Mouse (Mus musculus) spleen, adult 2 months (tissue): ENCODE measurements around the gene Gm26620. TPM values are rescaled to one million over a fixed set of nuclear protein-coding genes. Genes with fewer than 3 reads are reported as not detected.

Experiments used
- DNase-seq, 2 experiments: peaks; one replicate each; pipeline versions ENCODE4 v3.0.0 to v3.0.0-alpha.2; 2012 to 2021; ENCODE audit warnings: low spot score in 2 of 2, low read depth in 1 of 2
- H3K27ac ChIP-seq: fragments of 200-500 bp; 2 replicates; pipeline ENCODE4 v1.5.1; 2012; ENCODE audit warnings: low read length, inconsistent platforms; ENCODE audit not compliant: insufficient read depth
- H3K27me3 ChIP-seq: fragments of 200-500 bp; 2 replicates; pipeline ENCODE4 v1.6.1; 2012; ENCODE audit warnings: mild to moderate bottlenecking, moderate library complexity, low read length, inconsistent platforms; ENCODE audit not compliant: control insufficient read depth, insufficient read depth
- H3K36me3 ChIP-seq: fragments of 200-500 bp; 2 replicates; pipeline ENCODE4 v1.6.1; 2012; ENCODE audit warnings: mild to moderate bottlenecking, low read length, inconsistent platforms; ENCODE audit not compliant: control insufficient read depth, insufficient read depth
- H3K4me1 ChIP-seq: fragments of 200-500 bp; 2 replicates; pipeline ENCODE4 v1.6.1; 2011; ENCODE audit warnings: inconsistent platforms; ENCODE audit not compliant: control insufficient read depth, insufficient read depth, insufficient read length
- H3K4me3 ChIP-seq: fragments of 200-500 bp; 2 replicates; pipeline ENCODE4 v1.5.1; 2011; ENCODE audit warnings: mild to moderate bottlenecking, inconsistent platforms; ENCODE audit not compliant: insufficient read depth, insufficient read length; ENCODE audit errors: extremely low read depth
- CTCF ChIP-seq: fragments of 200-500 bp; IDR thresholded peaks from 2 replicates; pipeline ENCODE4 v1.5.1; 2011; ENCODE audit warnings: mild to moderate bottlenecking, inconsistent platforms; ENCODE audit not compliant: insufficient read depth, insufficient read length, insufficient replicate concordance; ENCODE audit errors: extremely low read depth
- POLR2A ChIP-seq: fragments of 200-500 bp; IDR thresholded peaks from 2 replicates; pipeline ENCODE4 v1.6.1; 2011; ENCODE audit warnings: low read depth, low read length, inconsistent platforms
- WGBS: fragments of 180-500 bp; shearing (Covaris S2); methylation state at CpG from one replicate; pipeline ENCODE4 v1.1.7; 2018; 5-methylcytosine and 5-hydroxymethylcytosine counted together
- polyA plus RNA-seq: library from polyadenylated mRNA; depleted of rRNA; stranded (reverse); fragments of >200 nt; gene quantifications from 2 replicates; pipeline ENCODE4 v1.2.3, GENCODE M21; 2012

Gm26620 gene
- polyA plus RNA-seq, 1 experiment = 0.44 TPM

GRCm38 (mm10) chr1:170853604-170854003 lies 31.3 kb upstream of the Gm26620 start:
- WGBS = 52% methylated on average over 3 of the region's 3 CpGs
- TF ChIP-seq POLR2A (no peak), CTCF (no peak)
- Histone ChIP-seq H3K27me3 (no peaks in the 10 kb centered on the region), H3K4me1 (peaks cover 9% of the 10 kb centered on the region), H3K4me3 (no peak overlapping the region), H3K27ac (peak overlapping the region; percentile 19), H3K36me3 (peaks cover 8% of the 10 kb centered on the region)
- peak in 1 of 2 experiments; percentile 36 for DNase-seq

DNA sequence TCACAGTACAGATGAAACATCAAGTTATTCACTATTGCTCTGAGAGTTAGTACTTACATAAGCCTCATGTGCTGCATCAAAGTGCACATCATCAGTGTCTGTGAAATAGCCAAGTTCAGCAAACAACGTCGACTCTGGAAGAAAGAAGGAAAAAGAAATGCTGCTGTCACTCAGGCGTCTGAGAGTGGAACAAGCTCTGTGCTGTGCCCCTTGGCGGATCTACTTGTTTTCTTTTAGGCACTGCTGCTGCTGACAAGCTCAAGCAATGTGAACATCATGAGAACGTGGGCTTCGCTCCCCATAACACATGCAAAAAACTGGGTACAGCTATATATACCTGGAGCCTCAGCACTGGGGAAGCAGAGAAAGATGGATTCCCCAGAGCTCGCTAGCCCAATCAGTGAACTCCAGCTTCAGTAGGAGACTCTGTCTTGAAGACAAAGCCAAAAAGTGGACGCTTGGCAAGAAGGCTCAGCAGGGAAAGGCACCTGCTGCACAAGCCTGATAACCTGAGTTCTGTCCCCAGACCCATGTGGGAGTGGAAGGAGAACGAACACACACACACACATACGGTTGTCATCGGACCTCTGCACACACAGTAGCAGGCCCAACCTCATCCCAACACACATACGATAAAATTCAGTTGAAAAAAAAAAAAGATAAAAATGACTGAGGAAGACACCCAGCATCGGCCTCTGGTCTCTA lies 29.7 kb upstream of the Gm26620 start:
- H3K4me1 ChIP-seq = peaks cover 9% of the 10 kb centered on the region
- 89% methylated on average over 13 of the region's 13 CpGs for WGBS
- TF ChIP-seq POLR2A = no peak
- TF ChIP-seq CTCF = no peak
- H3K27me3 ChIP-seq = no peaks in the 10 kb centered on the region
- H3K4me3 ChIP-seq = no peak overlapping the region
- no peak for DNase-seq
- H3K36me3 ChIP-seq = peaks cover 1% of the 10 kb centered on the region; the same call in 1 of the 2 replicates
- H3K27ac ChIP-seq = no peak overlapping the region

- TF ChIP-seq CTCF (no peak), POLR2A (no peak)
- H3K36me3 ChIP-seq = no peaks in the 10 kb centered on the region
- no peak overlapping the region for H3K27ac ChIP-seq
- H3K4me3 ChIP-seq = no peak overlapping the region
- 88% methylated on average over 2 of the region's 2 CpGs for WGBS
- no peak for DNase-seq
- peaks cover 14% of the 10 kb centered on the region for H3K4me1 ChIP-seq
- no peaks in the 10 kb centered on the region for H3K27me3 ChIP-seq
Measured at GRCm38 (mm10) chr1:170857369-170857768, 27.5 kb upstream of the Gm26620 start.

- DNase-seq = no peak
- WGBS = 71% methylated on average over 2 of the region's 2 CpGs
- TF ChIP-seq CTCF (no peak), POLR2A (no peak)
- Histone ChIP-seq H3K4me3 (no peak overlapping the region), H3K36me3 (no peaks in the 10 kb centered on the region), H3K27me3 (no peaks in the 10 kb centered on the region), H3K27ac (no peak overlapping the region), H3K4me1 (peaks cover 17% of the 10 kb centered on the region)
Measured at GRCm38 (mm10) chr1:170858872-170859271, 26.0 kb upstream of the Gm26620 start.

- H3K27ac ChIP-seq = no peak overlapping the region
- TF ChIP-seq CTCF (no peak), POLR2A (no peak)
- no peak for DNase-seq
- peaks cover 18% of the 10 kb centered on the region for H3K4me1 ChIP-seq
- H3K36me3 ChIP-seq = no peaks in the 10 kb centered on the region
- 36% methylated on average over 13 of the region's 13 CpGs for WGBS
- H3K4me3 ChIP-seq = no peak overlapping the region; the same call in 1 of the 2 replicates
- H3K27me3 ChIP-seq = no peaks in the 10 kb centered on the region
Measured at GRCm38 (mm10) chr1:170861671-170862434, 23.0 kb upstream of the Gm26620 start.

- 39% methylated on average over 3 of the region's 3 CpGs for WGBS
- H3K27ac ChIP-seq = peak overlapping the region; percentile 12; the same call in 1 of the 2 replicates
- H3K4me3 ChIP-seq = no peak overlapping the region
- no peaks in the 10 kb centered on the region for H3K27me3 ChIP-seq
- DNase-seq = no peak
- H3K4me1 ChIP-seq = peaks cover 18% of the 10 kb centered on the region
- TF ChIP-seq CTCF = no peak
- no peak for TF ChIP-seq POLR2A
- H3K36me3 ChIP-seq = no peaks in the 10 kb centered on the region
Measured at GRCm38 (mm10) chr1:170862435-170862717, 22.5 kb upstream of the Gm26620 start.

- Histone ChIP-seq H3K4me3 (no peak overlapping the region), H3K27me3 (no peaks in the 10 kb centered on the region), H3K27ac (no peak overlapping the region), H3K4me1 (peaks cover 18% of the 10 kb centered on the region), H3K36me3 (no peaks in the 10 kb centered on the region)
- 4% methylated on average over 4 of the region's 4 CpGs for WGBS
- TF ChIP-seq POLR2A = no peak
- no peak for DNase-seq
Measured at GRCm38 (mm10) chr1:170863033-170863432, 21.8 kb upstream of the Gm26620 start.
